Mouse (Mus musculus) neural tube, embryonic 12.5 days (tissue): ENCODE results near the gene Elmo3. TPM values are rescaled to one million over a fixed set of nuclear protein-coding genes. Genes with fewer than 3 reads are reported as not detected.
"Not testable (repeated sequence)": the region's sequence is repeated elsewhere in the genome, so short reads cannot be mapped to it uniquely, and the experiment has no call there.

Experiments
- ATAC-seq: fragments of 200-750 bp; cut with Nextera tagmentation; 2 replicates; pipeline ENCODE4 v1.8.0; 2017; ENCODE audit warnings: low read depth, mild to moderate bottlenecking, moderate TSS enrichment, moderate library complexity; ENCODE audit not compliant: low FRiP score
- H3K27ac ChIP-seq: fragments of 300-500 bp; sonication (generic); 2 replicates; pipeline ENCODE4 v1.5.1; 2016
- H3K27me3 ChIP-seq: fragments of 300-500 bp; sonication (generic); replicated peaks from 2 replicates; pipeline ENCODE4 v1.6.1; 2016; ENCODE audit warnings: mild to moderate bottlenecking
- H3K36me3 ChIP-seq: fragments of 300-500 bp; sonication (generic); 2 replicates; pipeline ENCODE4 v1.6.1; 2016; ENCODE audit warnings: mild to moderate bottlenecking
- H3K4me1 ChIP-seq: fragments of 300-500 bp; sonication (generic); 2 replicates; pipeline ENCODE4 v1.6.1; 2016
- H3K4me2 ChIP-seq: fragments of 300-500 bp; sonication (generic); replicated peaks from 2 replicates; pipeline ENCODE4 v1.6.1; 2016; ENCODE audit warnings: mild to moderate bottlenecking
- H3K4me3 ChIP-seq: fragments of 300-500 bp; sonication (generic); 2 replicates; pipeline ENCODE4 v1.5.1; 2016
- H3K9ac ChIP-seq: fragments of 300-500 bp; sonication (generic); 2 replicates; pipeline ENCODE4 v1.6.1; 2016; ENCODE audit warnings: mild to moderate bottlenecking
- H3K9me3 ChIP-seq: fragments of 300-500 bp; sonication (generic); 2 replicates; pipeline ENCODE4 v1.6.1; 2016; ENCODE audit warnings: mild to moderate bottlenecking
- WGBS: fragments of 180-500 bp; shearing (Covaris S2); methylation state at CpG from one replicate; pipeline ENCODE4 v1.1.7; 2016; 5-methylcytosine and 5-hydroxymethylcytosine counted together
- polyA plus RNA-seq: library from polyadenylated mRNA; unstranded; fragments of >200 nt; fragmentation: Nextera tagmentation; extraction: Ambion mirVana; gene quantifications from 2 replicates; pipeline ENCODE4 v1.2.1, GENCODE M21; 2016

The Elmo3 gene
- polyA plus RNA-seq, 1 experiment from 2014 or later: 2.2 TPM

DNA sequence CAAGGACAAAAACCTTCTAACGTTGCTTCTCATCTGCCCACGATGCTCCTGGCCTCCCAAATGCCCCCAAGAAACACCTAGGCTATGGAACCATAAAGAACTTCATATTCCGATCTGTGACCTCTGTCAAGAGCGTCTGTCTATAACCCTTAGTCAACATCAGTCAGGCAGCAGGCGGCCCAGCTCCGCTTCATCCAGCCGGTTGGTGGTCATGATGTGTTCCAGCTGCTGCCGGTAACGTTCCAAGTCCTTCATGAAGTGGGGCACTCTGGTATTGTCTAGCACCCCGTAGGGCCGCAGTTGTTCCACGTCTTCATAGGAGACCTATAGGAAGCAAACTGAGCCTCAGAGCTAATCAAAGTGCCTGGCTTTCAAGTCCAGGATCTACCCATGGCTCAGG is 23.6 kb upstream of the Elmo3 start:
- Histone ChIP-seq H3K9ac (no peak overlapping the region), H3K4me3 (no peak overlapping the region), H3K9me3 (no peaks in the 10 kb centered on the region), H3K4me2 (no peak overlapping the region), H3K27me3 (peaks cover 53% of the 10 kb centered on the region), H3K4me1 (peaks cover 14% of the 10 kb centered on the region), H3K27ac (no peak overlapping the region), H3K36me3 (peaks cover 48% of the 10 kb centered on the region)
- no peak for ATAC-seq
- WGBS: 88% methylated on average over 12 of the region's 12 CpGs

DNA sequence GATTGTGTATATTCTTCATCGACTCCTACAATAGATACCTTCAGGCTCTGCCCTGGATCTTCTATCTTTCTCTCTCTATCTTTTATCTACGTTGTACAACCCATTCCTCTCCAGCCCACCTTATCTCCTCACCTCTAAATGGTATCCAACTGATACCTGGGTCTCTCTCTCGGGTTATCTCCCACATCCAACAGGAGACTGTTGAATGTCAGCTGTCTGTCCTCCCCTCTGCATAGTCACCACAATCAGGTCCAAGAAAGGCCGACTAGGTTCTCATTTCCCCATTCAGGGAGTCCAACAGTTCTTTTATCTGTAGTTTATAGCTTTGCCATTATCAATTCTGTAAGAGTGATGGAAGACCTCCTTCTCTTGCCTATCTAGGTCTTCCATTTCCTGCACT is 23.2 kb upstream of the Elmo3 start:
- no peak overlapping the region for H3K27ac ChIP-seq
- H3K36me3 ChIP-seq: peaks cover 48% of the 10 kb centered on the region
- no peak overlapping the region for H3K4me3 ChIP-seq
- peaks cover 49% of the 10 kb centered on the region for H3K27me3 ChIP-seq
- no peak overlapping the region for H3K4me2 ChIP-seq
- ATAC-seq: no peak
- H3K4me1 ChIP-seq: peaks cover 16% of the 10 kb centered on the region
- 86% methylated on average over 4 of the region's 4 CpGs for WGBS
- H3K9me3 ChIP-seq: no peaks in the 10 kb centered on the region
- H3K9ac ChIP-seq: no peak overlapping the region

DNA sequence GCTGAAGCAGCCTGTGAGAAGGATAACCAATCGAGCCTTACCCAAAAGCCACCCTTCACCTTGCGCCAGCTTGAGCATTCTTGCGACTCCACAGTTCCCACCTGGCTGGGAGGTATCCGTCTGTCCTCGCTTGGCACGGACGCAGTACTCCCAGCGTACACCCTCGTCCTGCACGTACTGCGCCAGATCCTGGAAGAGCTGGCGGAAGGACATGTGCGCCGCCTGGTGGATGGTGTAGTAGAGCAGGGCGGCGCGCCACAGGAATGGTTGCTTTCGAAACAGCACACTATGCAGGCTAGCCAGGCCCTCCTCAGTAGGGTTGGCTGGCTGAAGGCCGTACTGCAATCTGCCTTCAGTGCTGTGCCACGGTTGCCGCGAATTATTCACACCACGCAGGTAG is 22.3 kb upstream of the Elmo3 start:
- Histone ChIP-seq H3K9me3 (no peaks in the 10 kb centered on the region), H3K27me3 (peaks cover 41% of the 10 kb centered on the region), H3K4me3 (no peak overlapping the region), H3K36me3 (peaks cover 48% of the 10 kb centered on the region), H3K4me1 (peaks cover 17% of the 10 kb centered on the region), H3K4me2 (no peak overlapping the region), H3K9ac (no peak overlapping the region), H3K27ac (no peak overlapping the region)
- WGBS: 21% methylated on average over 23 of the region's 23 CpGs
- peak; percentile 37; the same call in 1 of the 2 replicates for ATAC-seq

DNA sequence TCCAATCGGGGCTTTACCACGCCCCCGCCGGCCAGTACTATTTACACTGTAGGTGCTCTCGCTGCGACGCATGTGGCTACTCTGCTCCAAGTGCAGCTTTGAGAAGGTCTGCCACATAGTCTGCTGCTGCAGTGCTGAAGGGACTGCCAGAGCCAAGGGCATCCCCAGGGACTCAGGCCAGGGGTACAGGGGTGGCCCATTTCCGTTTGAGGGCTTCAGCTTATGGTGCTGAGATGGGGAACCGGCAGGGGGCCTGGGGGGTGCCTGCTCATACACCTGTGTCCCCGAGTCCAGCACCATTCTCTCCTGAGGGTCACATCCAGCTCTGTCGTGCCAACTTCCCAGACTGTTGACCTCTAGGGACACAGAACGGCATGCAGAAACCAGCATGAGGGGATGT is 19.9 kb upstream of the Elmo3 start:
- Histone ChIP-seq H3K27ac (no peak overlapping the region), H3K36me3 (peaks cover 41% of the 10 kb centered on the region), H3K9me3 (no peaks in the 10 kb centered on the region), H3K4me3 (no peak overlapping the region), H3K27me3 (peaks cover 23% of the 10 kb centered on the region), H3K4me2 (peak overlapping the region; percentile 80; the same call in 1 of the 2 replicates), H3K9ac (no peak overlapping the region), H3K4me1 (peaks cover 32% of the 10 kb centered on the region)
- 43% methylated on average over 12 of the region's 12 CpGs for WGBS
- ATAC-seq: no peak

GRCm38 (mm10) chr8:105286907-105287306 is 18.5 kb upstream of the Elmo3 start:
- H3K4me3 ChIP-seq: no peak overlapping the region
- peaks cover 32% of the 10 kb centered on the region for H3K36me3 ChIP-seq
- H3K4me1 ChIP-seq: peaks cover 36% of the 10 kb centered on the region
- WGBS: 89% methylated on average over 4 of the region's 4 CpGs
- peak overlapping the region; percentile 80 for H3K4me2 ChIP-seq
- no peak overlapping the region for H3K9ac ChIP-seq
- H3K27ac ChIP-seq: no peak overlapping the region
- H3K27me3 ChIP-seq: peaks cover 19% of the 10 kb centered on the region
- no peak for ATAC-seq
- H3K9me3 ChIP-seq: no peaks in the 10 kb centered on the region

DNA sequence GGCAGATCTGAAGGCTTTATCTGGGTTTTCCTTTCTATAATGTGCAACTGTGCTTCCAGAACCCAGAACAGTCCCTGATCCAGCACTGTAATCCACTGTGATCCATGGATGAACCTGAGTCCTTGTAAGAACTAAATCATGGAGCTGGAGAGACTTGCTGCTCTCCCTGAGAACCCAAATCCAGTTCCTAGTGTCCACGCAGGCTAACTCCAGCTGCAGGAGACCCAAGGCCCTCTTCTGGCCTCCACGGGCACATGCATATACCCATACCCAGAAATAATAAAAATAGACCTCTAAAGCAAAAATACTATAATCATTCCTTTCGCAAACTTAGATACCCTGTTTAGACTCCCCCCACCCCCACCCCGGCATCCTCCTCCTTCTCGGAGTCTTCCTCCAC is 17.2 kb upstream of the Elmo3 start:
- H3K9ac ChIP-seq: peak overlapping the region; percentile 41; the same call in 1 of the 2 replicates
- H3K4me2 ChIP-seq: peak overlapping the region; percentile 80
- H3K36me3 ChIP-seq: peaks cover 20% of the 10 kb centered on the region
- H3K4me3 ChIP-seq: peak overlapping the region; percentile 42
- ATAC-seq: no peak
- no peaks in the 10 kb centered on the region for H3K9me3 ChIP-seq
- 88% methylated on average over 5 of the region's 5 CpGs for WGBS
- H3K4me1 ChIP-seq: peaks cover 36% of the 10 kb centered on the region
- no peak overlapping the region for H3K27ac ChIP-seq
- peaks cover 15% of the 10 kb centered on the region for H3K27me3 ChIP-seq

DNA sequence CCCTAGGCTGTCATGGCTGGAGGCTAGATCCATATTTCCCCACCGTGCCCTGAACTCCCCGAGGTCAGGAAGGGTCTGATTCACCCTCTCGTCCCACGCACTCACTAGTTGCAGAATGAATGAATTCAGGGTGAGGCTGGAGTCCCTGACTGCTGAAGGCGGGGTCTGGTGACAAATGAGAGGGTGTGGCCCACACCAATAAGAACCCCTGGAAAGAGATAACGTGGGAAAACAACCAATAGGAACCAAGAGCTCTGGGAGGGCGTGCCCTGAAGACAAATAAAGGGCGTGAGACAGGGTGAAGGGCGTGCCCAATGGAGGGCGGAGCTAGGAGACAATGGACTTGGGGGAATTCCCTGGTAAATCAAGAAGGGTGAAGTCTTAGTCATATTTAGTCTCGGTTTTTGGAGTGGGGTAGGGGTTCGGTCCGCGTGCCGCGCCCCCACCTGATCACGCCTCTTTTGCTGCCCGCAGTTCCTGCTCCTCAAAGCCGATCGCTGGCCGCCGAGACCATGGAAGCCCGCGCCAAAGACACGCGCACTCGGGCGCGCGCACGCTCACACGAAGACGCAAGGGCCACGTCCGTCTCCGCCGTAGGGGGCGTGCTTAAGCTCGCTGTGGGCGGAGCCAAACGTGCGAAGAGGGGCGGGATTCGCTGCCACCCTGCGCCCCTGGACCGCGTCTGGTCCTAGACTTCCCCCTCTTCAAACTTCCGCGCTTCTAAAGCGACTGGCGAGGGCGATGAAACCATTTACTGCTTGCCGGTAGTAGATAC is 16.3 kb upstream of the Elmo3 start:
- peak; percentile 94 for ATAC-seq
- under 1% methylated on average over 53 of the region's 53 CpGs for WGBS
- H3K27me3 ChIP-seq: peaks cover 15% of the 10 kb centered on the region
- H3K4me3 ChIP-seq: peak overlapping the region; percentile 42
- H3K9ac ChIP-seq: peak overlapping the region; percentile 41
- peak overlapping the region; percentile 80 for H3K4me2 ChIP-seq
- peaks cover 15% of the 10 kb centered on the region; the same call in 1 of the 2 replicates for H3K36me3 ChIP-seq
- H3K9me3 ChIP-seq: no peaks in the 10 kb centered on the region
- peaks cover 36% of the 10 kb centered on the region for H3K4me1 ChIP-seq
- H3K27ac ChIP-seq: peak overlapping the region; percentile 43

DNA sequence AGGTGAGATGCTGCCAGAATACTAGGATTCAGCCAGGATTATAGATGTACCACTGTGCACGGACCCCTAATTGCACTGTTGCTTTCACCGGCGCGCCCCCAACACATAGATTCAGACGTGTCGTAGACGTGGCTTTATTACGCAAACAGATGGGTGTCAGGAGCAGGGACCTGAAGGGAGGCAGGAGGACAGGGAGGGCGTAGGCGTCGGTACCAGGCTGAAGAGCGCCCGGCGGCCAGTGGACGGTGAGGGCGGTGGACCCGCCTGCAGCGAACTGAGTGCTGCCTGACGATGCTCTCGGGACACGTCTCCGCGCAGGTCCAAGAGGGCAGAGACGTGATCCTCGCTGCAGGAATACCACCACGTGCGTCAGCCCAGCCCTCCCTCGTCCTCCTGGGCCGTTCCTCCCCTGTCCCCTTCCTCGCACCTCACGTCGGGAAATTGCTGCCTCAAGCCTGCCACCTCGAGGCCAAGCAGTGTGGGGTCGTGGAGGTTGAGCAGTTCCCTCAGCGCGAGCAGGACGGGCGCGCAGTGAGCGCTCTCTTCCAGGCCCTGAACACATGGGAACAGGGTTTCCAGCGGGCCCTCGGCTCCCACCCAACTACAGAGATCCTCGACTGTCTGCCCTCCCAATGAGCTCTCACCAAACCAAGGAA is 15.5 kb upstream of the Elmo3 start, which contains the start of gene 4931428F04Rik:
Gene 4931428F04Rik, minus strand, starts transcription at position 60 of the 656 bp plus-strand sequence.
- H3K4me3 ChIP-seq: peak within 1 kb of the TSS; percentile 42
- peak; percentile 33 for ATAC-seq
- 2% methylated on average over 43 of the region's 43 CpGs for WGBS
- peak within 1 kb of the TSS; percentile 80 for H3K4me2 ChIP-seq
- peak within 1 kb of the TSS; percentile 43 for H3K27ac ChIP-seq
- peaks cover 9% of the 10 kb centered on the region; the same call in 1 of the 2 replicates for H3K36me3 ChIP-seq
- H3K9ac ChIP-seq: peak within 1 kb of the TSS; percentile 41
- H3K27me3 ChIP-seq: peaks cover 15% of the 10 kb centered on the region
- H3K9me3 ChIP-seq: no peaks in the 10 kb centered on the region
- peaks cover 36% of the 10 kb centered on the region for H3K4me1 ChIP-seq

- Histone ChIP-seq H3K9me3 (no peaks in the 10 kb centered on the region), H3K4me1 (peaks cover 33% of the 10 kb centered on the region), H3K27ac (no peak overlapping the region), H3K4me3 (peak overlapping the region; percentile 42), H3K36me3 (peaks cover under 1% of the 10 kb centered on the region; the same call in 1 of the 2 replicates), H3K9ac (peak overlapping the region; percentile 41; the same call in 1 of the 2 replicates), H3K4me2 (peak overlapping the region; percentile 80), H3K27me3 (peaks cover 18% of the 10 kb centered on the region)
- WGBS: 7% methylated on average over 31 of the region's 31 CpGs
- ATAC-seq: no peak
Measured at GRCm38 (mm10) chr8:105290554-105291314, 14.7 kb upstream of the Elmo3 start.

- H3K36me3 ChIP-seq, H3K9me3 ChIP-seq, H3K27ac ChIP-seq, H3K9ac ChIP-seq, ATAC-seq, H3K4me3 ChIP-seq, H3K4me2 ChIP-seq: not testable (repeated sequence)
- peaks cover 30% of the 10 kb centered on the region for H3K4me1 ChIP-seq
- 88% methylated on average over 8 of the region's 8 CpGs for WGBS
- peaks cover 18% of the 10 kb centered on the region for H3K27me3 ChIP-seq
Measured at GRCm38 (mm10) chr8:105291364-105291763, 14.0 kb upstream of the Elmo3 start.

GRCm38 (mm10) chr8:105291802-105292201 is 13.6 kb upstream of the Elmo3 start:
- H3K27me3 ChIP-seq: peaks cover 18% of the 10 kb centered on the region
- not testable (repeated sequence) for H3K9me3 ChIP-seq, H3K4me2 ChIP-seq, H3K9ac ChIP-seq, H3K36me3 ChIP-seq, H3K27ac ChIP-seq, ATAC-seq, H3K4me3 ChIP-seq
- H3K4me1 ChIP-seq: peaks cover 26% of the 10 kb centered on the region
- WGBS: 69% methylated on average over 3 of the region's 3 CpGs

DNA sequence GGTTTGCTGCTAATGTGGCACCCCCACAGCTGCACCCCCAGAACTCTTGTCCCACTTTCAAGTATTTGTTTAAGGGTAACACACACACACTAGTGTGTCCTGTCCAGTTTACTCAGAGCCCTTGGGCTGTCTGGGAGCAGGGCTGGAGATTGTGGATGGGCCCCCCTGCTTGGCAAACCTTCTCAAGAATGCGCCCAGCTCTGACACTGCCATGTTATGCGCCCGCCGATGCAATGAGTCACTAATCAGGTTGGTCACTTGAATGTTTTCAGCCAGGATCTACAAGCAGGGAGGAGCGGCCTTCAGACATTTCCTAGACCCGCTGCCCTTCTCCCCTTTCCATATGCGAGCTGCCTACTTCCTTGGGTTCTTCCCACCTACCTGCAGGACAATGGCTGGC is 12.9 kb upstream of the Elmo3 start:
- Histone ChIP-seq H3K27ac (no peak overlapping the region), H3K9me3 (no peaks in the 10 kb centered on the region)
- no peak for ATAC-seq

More for the DNA sequence above, 12.9 kb upstream of the Elmo3 start:
- no peak overlapping the region for H3K4me3 ChIP-seq
- H3K9ac ChIP-seq: no peak overlapping the region
- H3K4me1 ChIP-seq: peaks cover 24% of the 10 kb centered on the region
- no peaks in the 10 kb centered on the region for H3K36me3 ChIP-seq
- peaks cover 18% of the 10 kb centered on the region for H3K27me3 ChIP-seq
- H3K4me2 ChIP-seq: no peak overlapping the region
- WGBS: 83% methylated on average over 7 of the region's 7 CpGs
